Mouse (Mus musculus) forebrain, embryonic 10.5 days (tissue): ENCODE data around the gene Atp1b1. TPM values are rescaled to one million over a fixed set of nuclear protein-coding genes. Genes with fewer than 3 reads are reported as not detected.

Experiments used
- DNase-seq: peaks from one replicate; pipeline ENCODE4 v3.0.0-alpha.2; 2017; ENCODE audit warnings: low spot score; ENCODE audit errors: extremely low spot score
- H3K27ac ChIP-seq: fragments of 300-500 bp; sonication (generic); 2 replicates; pipeline ENCODE4 v1.5.1; 2016; ENCODE audit warnings: mild to moderate bottlenecking
- H3K27me3 ChIP-seq: fragments of 300-500 bp; sonication (generic); 2 replicates; pipeline ENCODE4 v1.6.1; 2016; ENCODE audit warnings: mild to moderate bottlenecking; ENCODE audit not compliant: poor library complexity, severe bottlenecking
- H3K36me3 ChIP-seq: fragments of 300-500 bp; sonication (generic); replicated peaks from 2 replicates; pipeline ENCODE4 v1.6.1; 2016; ENCODE audit warnings: mild to moderate bottlenecking, moderate library complexity
- H3K4me1 ChIP-seq: fragments of 300-500 bp; sonication (generic); 2 replicates; pipeline ENCODE4 v1.6.1; 2016
- H3K4me3 ChIP-seq: fragments of 300-500 bp; sonication (generic); 2 replicates; pipeline ENCODE4 v1.5.1; 2016; ENCODE audit warnings: mild to moderate bottlenecking, moderate library complexity
- H3K9me3 ChIP-seq: fragments of 300-500 bp; sonication (generic); 2 replicates; pipeline ENCODE4 v1.6.1; 2016; ENCODE audit warnings: mild to moderate bottlenecking, moderate library complexity
- WGBS: fragments of 180-500 bp; shearing (Covaris S2); methylation state at CpG from one replicate; pipeline ENCODE4 v1.1.7; 2016; 5-methylcytosine and 5-hydroxymethylcytosine counted together
- polyA plus RNA-seq: library from polyadenylated mRNA; unstranded; fragments of >200 nt; fragmentation: Nextera tagmentation; extraction: Ambion mirVana; gene quantifications from 2 replicates; pipeline ENCODE4 v1.2.1, GENCODE M21; 2016

The Atp1b1 gene
- polyA plus RNA-seq, 1 experiment from 2014 or later, result 9.9 TPM

DNA sequence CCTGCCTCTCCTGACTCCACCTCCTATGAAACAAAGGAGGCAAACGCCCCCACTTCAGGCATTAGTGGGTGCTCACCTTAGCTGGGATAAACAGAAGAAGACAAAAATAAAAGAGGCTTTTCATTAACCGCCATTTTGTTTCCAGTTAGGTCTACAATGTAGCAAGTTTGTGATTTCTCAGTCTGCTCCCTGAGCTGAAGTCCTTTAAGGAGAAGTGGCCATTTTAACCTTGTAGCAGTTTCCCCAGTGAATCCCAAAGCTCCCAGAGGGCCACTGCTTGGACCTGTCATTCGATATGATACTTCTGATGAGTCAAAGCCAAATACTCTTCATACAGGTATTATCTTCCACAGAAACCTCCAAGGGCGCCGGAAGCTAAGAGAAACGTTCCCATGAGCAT is 10.6 kb downstream of the Atp1b1 start:
- WGBS, result 90% methylated on average over 6 of the region's 6 CpGs
- no peaks in the 10 kb centered on the region for H3K27me3 ChIP-seq
- no peak for DNase-seq
- H3K27ac ChIP-seq, result no peak overlapping the region
- no peaks in the 10 kb centered on the region for H3K4me1 ChIP-seq
- no peaks in the 10 kb centered on the region for H3K9me3 ChIP-seq
- H3K36me3 ChIP-seq, result peaks cover 25% of the 10 kb centered on the region
- no peak overlapping the region for H3K4me3 ChIP-seq

DNA sequence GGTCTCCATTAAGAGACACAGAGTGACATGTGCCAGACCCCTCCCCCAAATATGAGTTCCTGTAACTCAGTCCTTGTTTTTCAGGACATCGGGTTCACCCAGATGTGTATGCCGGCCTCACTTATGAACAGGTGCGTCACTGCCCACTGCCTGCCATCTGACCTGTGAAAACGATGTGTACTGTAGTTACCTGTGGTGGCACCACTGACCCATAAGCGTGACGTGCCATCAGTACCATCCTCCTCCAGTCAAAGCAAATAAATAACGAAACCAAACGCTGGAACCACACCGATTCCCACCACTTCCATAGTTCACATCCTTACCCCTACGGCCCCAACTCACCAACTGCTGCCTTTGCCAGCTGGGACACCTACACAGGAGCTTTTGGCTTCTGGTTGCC is 11.6 kb downstream of the Atp1b1 start:
- Histone ChIP-seq H3K27me3 (no peaks in the 10 kb centered on the region), H3K4me1 (no peaks in the 10 kb centered on the region), H3K4me3 (no peak overlapping the region), H3K27ac (no peak overlapping the region), H3K9me3 (no peaks in the 10 kb centered on the region), H3K36me3 (peaks cover 27% of the 10 kb centered on the region)
- 97% methylated on average over 10 of the region's 10 CpGs for WGBS
- DNase-seq, result no peak

DNA sequence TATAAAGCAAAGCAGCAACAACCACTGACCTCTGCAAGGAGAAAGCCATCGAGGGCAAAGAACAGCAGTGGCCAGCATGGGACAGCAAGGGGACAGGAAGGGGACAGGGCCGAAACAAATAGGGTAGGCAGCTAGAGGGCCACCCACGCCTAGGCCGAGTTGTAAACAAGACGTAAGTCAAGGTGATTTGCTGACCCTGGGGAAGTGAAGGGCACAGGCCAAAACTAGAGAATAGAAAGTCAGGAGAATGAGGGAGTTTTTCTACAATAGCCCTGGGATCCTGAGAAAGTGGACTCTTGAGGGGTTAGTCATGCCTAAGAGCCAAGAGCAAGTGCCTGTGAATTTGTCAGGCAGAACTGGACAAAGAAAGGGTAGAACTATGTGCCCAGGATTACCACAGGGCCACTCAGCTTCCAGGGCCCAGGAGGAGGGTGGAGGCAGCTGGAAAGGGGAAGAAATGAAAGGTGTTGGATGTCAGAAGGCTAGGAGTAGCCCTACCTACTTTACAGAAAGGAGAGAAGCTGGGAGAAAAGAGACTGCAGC is 12.5 kb downstream of the Atp1b1 start:
- DNase-seq, result no peak
- Histone ChIP-seq H3K9me3 (no peaks in the 10 kb centered on the region), H3K27ac (no peak overlapping the region), H3K4me3 (no peak overlapping the region), H3K36me3 (peaks cover 32% of the 10 kb centered on the region), H3K27me3 (no peaks in the 10 kb centered on the region), H3K4me1 (no peaks in the 10 kb centered on the region)
- 81% methylated on average over 5 of the region's 5 CpGs for WGBS

DNA sequence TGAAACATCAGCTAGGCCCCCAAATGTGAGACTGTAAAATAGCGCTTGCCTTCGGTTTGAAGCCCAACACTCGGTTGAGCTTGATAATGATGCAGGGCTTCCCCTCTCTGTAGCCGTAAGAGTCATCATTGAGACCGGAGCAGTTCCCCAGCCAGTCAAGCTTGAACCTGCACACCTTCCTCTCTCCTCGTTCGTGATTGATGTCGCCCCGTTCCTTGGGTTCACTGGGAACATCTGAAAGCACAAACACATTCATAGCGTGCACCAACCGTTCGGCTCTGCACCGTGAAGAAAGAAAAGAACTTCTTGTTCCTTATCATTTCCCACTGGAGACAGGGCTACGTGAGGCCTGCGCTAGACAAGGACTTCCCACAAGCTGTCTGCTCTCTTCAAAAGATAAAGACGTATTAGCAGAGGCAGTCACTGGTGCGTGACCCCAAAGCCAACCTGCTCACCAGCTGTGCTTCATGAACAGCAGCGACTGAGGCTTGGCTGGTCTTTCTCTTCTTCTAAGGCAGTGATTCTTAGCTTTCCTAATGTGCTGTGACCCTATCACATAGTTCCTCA is 16.7 kb downstream of the Atp1b1 start:
- Histone ChIP-seq H3K36me3 (peaks cover 69% of the 10 kb centered on the region), H3K4me1 (no peaks in the 10 kb centered on the region), H3K27ac (no peak overlapping the region), H3K27me3 (no peaks in the 10 kb centered on the region), H3K4me3 (no peak overlapping the region), H3K9me3 (no peaks in the 10 kb centered on the region)
- DNase-seq, result no peak
- WGBS, result 84% methylated on average over 18 of the region's 18 CpGs

DNA sequence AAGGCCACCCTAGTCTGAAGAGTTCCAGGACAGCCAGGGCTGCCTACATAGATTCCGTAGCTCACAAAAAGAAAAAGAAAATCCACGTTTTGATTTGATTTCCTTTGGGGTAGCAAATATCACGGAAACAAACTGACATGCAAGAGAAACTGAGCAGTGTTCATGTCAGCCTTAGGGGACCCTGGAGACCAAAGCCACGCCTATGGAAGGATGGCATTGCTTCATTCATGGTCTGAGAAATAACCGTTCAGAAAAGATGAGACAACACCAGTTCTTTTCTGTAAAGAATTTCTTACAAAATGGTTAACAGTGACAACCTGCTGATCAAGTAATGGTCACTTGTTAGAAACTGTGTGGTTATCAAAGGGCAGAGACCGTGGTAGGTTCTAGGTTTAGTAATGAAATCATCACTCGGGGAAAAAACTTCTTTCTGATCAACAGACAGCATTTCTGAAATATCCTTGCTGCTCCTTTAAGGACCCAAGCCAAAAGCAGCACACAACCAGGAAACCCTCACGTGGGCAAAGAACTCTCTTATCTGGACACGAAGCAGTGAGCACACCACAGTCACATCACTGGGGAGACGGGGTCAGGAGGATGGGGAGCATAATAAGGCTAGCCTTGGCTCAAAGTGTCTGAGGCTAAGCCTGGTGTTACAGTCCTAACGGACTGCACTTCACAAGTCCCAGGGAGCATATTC is 17.3 kb downstream of the Atp1b1 start:
- DNase-seq, result no peak
- no peaks in the 10 kb centered on the region for H3K4me1 ChIP-seq
- no peaks in the 10 kb centered on the region for H3K27me3 ChIP-seq
- 89% methylated on average over 11 of the region's 11 CpGs for WGBS
- H3K4me3 ChIP-seq, result no peak overlapping the region
- H3K27ac ChIP-seq, result no peak overlapping the region
- H3K9me3 ChIP-seq, result no peaks in the 10 kb centered on the region
- peaks cover 75% of the 10 kb centered on the region for H3K36me3 ChIP-seq

GRCm38 (mm10) chr1:164440230-164440629 is 17.9 kb downstream of the Atp1b1 start:
- Histone ChIP-seq H3K27me3 (no peaks in the 10 kb centered on the region), H3K36me3 (peaks cover 81% of the 10 kb centered on the region), H3K9me3 (no peaks in the 10 kb centered on the region), H3K27ac (no peak overlapping the region), H3K4me3 (no peak overlapping the region), H3K4me1 (no peaks in the 10 kb centered on the region)
- 94% methylated on average over 6 of the region's 6 CpGs for WGBS
- DNase-seq, result no peak

DNA sequence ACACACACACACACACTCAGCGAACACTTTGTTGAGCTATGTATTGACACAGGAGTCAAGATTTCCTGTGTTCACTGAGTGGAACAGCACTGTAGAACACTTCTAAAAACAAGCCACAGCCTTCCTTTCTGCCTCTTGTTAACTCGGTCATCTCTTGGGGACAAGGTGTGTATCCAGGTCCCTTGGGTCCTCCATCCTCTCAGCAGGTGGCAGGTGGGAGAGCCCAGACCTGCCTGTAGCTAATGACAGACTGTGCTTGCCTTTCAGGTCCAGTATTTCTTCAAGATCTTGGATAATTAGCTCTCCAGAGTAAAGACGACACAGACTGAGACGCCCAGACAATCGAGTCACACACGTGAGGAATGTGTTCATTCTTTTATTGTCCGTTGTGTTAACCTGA is 21.4 kb downstream of the Atp1b1 start:
- H3K4me3 ChIP-seq, result no peak overlapping the region
- no peak overlapping the region for H3K27ac ChIP-seq
- H3K36me3 ChIP-seq, result peaks cover 77% of the 10 kb centered on the region
- WGBS, result 92% methylated on average over 7 of the region's 7 CpGs
- H3K4me1 ChIP-seq, result no peaks in the 10 kb centered on the region
- no peak for DNase-seq
- H3K27me3 ChIP-seq, result no peaks in the 10 kb centered on the region
- H3K9me3 ChIP-seq, result no peaks in the 10 kb centered on the region

DNA sequence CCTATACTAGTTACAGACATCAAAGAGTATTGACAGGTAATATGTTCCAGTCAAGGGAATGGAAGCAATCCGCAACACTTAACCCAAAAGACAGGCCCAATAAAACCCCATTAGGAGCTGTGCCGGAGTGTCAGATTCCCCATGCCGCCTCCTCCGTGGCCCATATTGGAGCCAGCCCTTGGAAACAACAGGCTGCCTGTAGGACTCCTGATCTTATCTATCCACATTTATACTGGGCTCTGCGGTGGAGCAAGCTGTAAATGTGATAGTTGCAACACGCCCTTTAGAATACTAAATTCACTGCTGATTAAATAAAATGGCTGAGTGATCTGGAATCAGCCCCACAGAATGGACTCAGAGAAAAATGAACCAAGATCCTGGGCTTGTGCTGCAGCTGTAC is 24.1 kb downstream of the Atp1b1 start:
- Histone ChIP-seq H3K9me3 (no peaks in the 10 kb centered on the region), H3K4me3 (no peak overlapping the region), H3K36me3 (peaks cover 50% of the 10 kb centered on the region), H3K27me3 (no peaks in the 10 kb centered on the region), H3K27ac (no peak overlapping the region), H3K4me1 (no peaks in the 10 kb centered on the region)
- no peak for DNase-seq
- 89% methylated on average over 6 of the region's 6 CpGs for WGBS

DNA sequence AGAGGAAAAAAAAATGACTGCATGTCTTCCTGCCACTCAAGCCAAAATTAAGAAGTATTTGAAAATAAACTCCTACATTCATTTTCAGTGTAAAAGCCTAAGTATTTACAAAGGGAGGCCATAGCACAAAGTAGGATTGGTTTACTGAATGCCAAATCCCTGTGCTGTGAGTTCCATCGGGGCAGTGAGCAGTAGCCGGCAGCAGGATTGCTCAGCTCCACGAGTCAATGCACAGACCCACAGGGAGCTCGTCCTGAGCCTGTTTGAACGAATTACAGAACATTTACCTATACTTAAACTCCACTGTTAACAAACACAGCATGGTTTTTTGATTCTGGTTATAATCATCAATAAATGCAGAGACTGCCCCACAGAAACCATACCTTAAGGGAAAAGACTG is 25.5 kb downstream of the Atp1b1 start:
- H3K27ac ChIP-seq, result no peak overlapping the region
- peaks cover 36% of the 10 kb centered on the region for H3K36me3 ChIP-seq
- H3K4me1 ChIP-seq, result no peaks in the 10 kb centered on the region
- no peaks in the 10 kb centered on the region for H3K27me3 ChIP-seq
- no peak for DNase-seq
- H3K9me3 ChIP-seq, result no peaks in the 10 kb centered on the region
- no peak overlapping the region for H3K4me3 ChIP-seq
- 87% methylated on average over 5 of the region's 5 CpGs for WGBS

DNA sequence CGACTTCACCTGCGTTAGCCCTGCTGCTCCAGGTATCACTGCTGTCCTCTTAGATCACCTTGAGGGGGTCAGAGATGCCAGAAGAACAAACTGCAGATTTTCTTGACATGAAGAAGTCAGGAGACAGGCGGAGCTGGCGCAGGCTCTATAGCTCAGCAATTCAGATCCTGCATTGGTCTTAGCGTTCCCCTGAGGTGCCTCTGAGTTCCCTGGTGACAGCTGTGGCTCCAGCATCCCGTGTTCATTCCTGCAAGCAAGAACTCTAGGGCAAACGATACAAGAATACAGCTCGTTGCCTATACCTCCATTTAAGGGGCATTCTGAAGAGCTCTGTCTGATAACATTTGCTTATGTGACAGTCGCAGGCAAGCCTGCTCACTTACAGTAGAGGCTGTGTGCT is 29.5 kb downstream of the Atp1b1 start:
- Histone ChIP-seq H3K4me3 (no peak overlapping the region), H3K36me3 (no peaks in the 10 kb centered on the region), H3K4me1 (no peaks in the 10 kb centered on the region), H3K27me3 (no peaks in the 10 kb centered on the region), H3K27ac (no peak overlapping the region), H3K9me3 (no peaks in the 10 kb centered on the region)
- no peak for DNase-seq
- 93% methylated on average over 9 of the region's 9 CpGs for WGBS

DNA sequence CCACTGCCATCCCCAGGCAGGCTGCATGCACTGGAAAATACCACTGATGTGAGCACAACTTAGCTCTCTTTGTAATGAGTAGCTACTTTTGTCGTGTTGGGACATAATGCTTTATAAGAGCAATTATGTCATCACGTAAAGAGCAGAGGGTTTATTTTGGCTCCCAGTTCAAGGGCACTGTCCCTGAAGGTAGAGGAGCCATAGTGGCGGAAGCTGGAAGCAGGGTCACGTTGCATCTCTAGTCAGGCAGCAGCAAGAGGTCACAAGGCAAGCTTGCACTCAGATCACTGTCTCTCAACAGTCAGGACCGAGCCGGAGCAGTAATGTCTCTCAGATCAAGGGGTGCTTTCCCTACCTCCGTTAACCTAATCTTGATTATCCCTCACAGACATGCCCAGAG is 30.4 kb downstream of the Atp1b1 start:
- no peak overlapping the region for H3K27ac ChIP-seq
- no peaks in the 10 kb centered on the region for H3K36me3 ChIP-seq
- H3K4me1 ChIP-seq, result no peaks in the 10 kb centered on the region
- H3K4me3 ChIP-seq, result no peak overlapping the region
- WGBS, result 85% methylated on average over 7 of the region's 7 CpGs
- DNase-seq, result no peak
- H3K9me3 ChIP-seq, result no peaks in the 10 kb centered on the region
- no peaks in the 10 kb centered on the region for H3K27me3 ChIP-seq

- Histone ChIP-seq H3K27me3 (no peaks in the 10 kb centered on the region), H3K9me3 (no peaks in the 10 kb centered on the region), H3K27ac (no peak overlapping the region), H3K36me3 (no peaks in the 10 kb centered on the region), H3K4me1 (no peaks in the 10 kb centered on the region), H3K4me3 (no peak overlapping the region)
- 88% methylated on average over 7 of the region's 7 CpGs for WGBS
- DNase-seq, result no peak
Measured at GRCm38 (mm10) chr1:164426227-164426626, 31.9 kb downstream of the Atp1b1 start.

GRCm38 (mm10) chr1:164420623-164421354 is 37.4 kb downstream of the Atp1b1 start:
- H3K9me3 ChIP-seq, result no peaks in the 10 kb centered on the region
- 0 out of 2 replicates have a peak, but pooled peaks cover under 1% of the 10 kb centered on the region for H3K4me1 ChIP-seq
- H3K36me3 ChIP-seq, result no peaks in the 10 kb centered on the region
- no peaks in the 10 kb centered on the region for H3K27me3 ChIP-seq
- 95% methylated on average over 6 of the region's 6 CpGs for WGBS
- no peak overlapping the region for H3K27ac ChIP-seq
- DNase-seq, result no peak
- H3K4me3 ChIP-seq, result no peak overlapping the region
